Mouse (Mus musculus): Measurements from ENCODE around the gene Syne2. TPM values are rescaled to one million over a fixed set of nuclear protein-coding genes. Genes with fewer than 3 reads are reported as not detected.

The Syne2 gene
- polyA plus RNA-seq, 1 experiment: 0.78 TPM

DNA sequence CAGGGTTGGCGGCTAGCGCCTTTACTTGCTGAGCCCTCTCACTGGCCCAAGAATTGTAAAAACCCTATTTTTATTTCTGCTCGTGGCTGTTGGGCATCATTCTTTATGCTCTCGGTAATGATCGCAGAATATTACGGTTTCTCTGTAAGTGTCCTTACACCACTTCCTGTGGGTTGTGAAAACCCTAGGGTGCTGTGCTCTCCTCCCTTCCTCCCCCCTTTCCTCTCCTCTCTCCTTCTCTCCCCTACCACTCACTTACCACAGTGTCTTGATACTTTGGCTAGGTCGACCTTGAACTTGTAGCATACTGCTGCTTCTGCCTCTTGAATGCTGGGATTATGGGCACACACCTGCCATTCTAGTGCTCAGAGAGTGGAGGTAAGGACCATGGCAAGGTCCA, 7.5 kb downstream of the Syne2 start:
- TF ChIP-seq FLI1 (IDR thresholded peaks at IDR 0.05; ENCODE audit: low read length): no peak
- TF ChIP-seq GATA1 (IDR thresholded peaks at IDR 0.05; ENCODE audit: borderline replicate concordance, low read length): no peak

DNA sequence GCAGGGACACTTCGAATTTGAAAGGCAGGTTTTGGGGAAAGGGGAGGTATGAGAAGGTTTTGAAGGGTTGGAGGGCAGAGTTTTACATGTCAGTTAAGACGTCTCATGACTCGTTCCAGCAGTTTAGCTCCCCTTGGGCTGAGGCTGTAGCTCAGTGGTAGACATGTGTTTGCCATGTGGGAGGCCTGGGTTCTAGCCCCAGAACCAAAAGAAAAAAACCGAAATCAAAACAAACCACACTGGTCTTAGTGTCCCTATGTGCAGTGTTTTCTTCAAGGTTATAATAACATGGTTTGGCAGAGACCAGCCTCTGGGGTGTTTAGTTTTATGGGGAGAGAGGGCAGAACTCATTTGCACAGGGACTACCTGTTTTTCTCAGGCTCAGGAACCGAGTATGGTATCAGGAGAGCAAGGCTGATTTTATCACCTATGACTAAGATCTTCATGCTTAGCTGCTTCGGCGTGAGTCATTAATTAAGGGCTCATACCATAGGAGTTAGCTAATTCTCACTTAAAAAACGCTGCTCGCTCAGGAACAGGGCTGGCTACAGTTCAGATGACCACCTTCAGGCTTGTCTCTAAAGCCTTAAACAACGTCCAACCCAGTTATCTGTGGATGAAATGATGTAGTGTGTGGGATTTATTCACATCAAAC, 8.9 kb downstream of the Syne2 start:
- Histone ChIP-seq H3K4me3 (replicated peaks) (no peak overlapping the region), H3K27me3 (replicated peaks) (peaks cover 64% of the 10 kb centered on the region), H3K4me1 (no peaks in the 10 kb centered on the region), H3K9me3 (no peaks in the 10 kb centered on the region), H3K36me3 (replicated peaks; ENCODE audit: low read length) (no peaks in the 10 kb centered on the region)
- TF ChIP-seq FLI1 (IDR thresholded peaks at IDR 0.05; ENCODE audit: low read length): no peak
- no peak for TF ChIP-seq GATA1 (IDR thresholded peaks at IDR 0.05; ENCODE audit: borderline replicate concordance, low read length)

More for the DNA sequence above, 7.5 kb downstream of the Syne2 start:
- H3K27me3 ChIP-seq (replicated peaks): peaks cover 68% of the 10 kb centered on the region
- H3K4me3 ChIP-seq (replicated peaks): no peak overlapping the region
- no peaks in the 10 kb centered on the region for H3K36me3 ChIP-seq (replicated peaks; ENCODE audit: low read length)
- H3K4me1 ChIP-seq: no peaks in the 10 kb centered on the region
- no peaks in the 10 kb centered on the region for H3K9me3 ChIP-seq

DNA sequence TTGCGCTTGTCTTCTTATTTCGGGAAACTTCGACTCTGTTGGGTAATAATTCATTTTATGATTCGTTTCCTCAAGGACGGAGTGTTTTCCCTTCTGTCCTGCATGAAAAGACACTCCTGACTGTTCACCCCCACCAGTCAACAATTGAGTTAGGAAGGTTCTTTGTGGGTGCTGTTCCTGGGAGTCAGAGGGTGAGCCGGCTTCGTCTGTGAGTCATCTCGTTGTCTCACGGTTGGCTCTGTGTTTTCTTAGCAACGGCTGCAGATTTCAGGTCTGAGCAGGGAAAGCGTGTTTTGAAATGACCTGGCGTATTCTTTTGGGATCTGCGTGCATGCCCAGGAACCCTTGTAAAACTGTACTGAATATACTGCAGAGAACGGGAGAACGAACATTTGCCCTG, 9.8 kb downstream of the Syne2 start:
- Histone ChIP-seq H3K36me3 (replicated peaks; ENCODE audit: low read length) (no peaks in the 10 kb centered on the region), H3K4me1 (no peaks in the 10 kb centered on the region), H3K9me3 (no peaks in the 10 kb centered on the region), H3K27me3 (replicated peaks) (peaks cover 59% of the 10 kb centered on the region), H3K4me3 (replicated peaks) (no peak overlapping the region)
- TF ChIP-seq FLI1 (IDR thresholded peaks at IDR 0.05; ENCODE audit: low read length): no peak

DNA sequence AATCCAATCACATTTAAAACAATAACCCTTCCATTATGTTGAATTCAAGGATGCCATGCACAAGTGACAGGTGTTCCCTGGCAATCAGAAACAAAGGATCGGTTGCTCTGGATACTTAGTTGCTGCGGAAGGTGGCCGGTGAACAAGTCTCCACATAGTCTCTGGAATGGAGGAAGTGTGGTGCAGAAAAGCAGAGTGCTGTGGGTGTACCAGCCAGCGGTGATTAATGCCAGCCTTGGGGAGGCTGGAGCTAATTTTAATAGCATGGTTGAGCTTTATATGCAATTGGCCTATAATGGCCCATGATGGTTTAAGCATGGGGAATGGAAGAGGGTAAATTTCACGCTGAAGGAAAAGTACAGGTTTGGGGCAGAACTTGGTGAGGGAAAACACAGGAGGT, 11.7 kb downstream of the Syne2 start:
- Histone ChIP-seq H3K9me3 (no peaks in the 10 kb centered on the region), H3K27me3 (replicated peaks) (peaks cover 68% of the 10 kb centered on the region), H3K4me3 (replicated peaks) (no peak overlapping the region), H3K36me3 (replicated peaks; ENCODE audit: low read length) (no peaks in the 10 kb centered on the region), H3K4me1 (peaks cover 4% of the 10 kb centered on the region; the same call in 1 of the 2 replicates)
- TF ChIP-seq FLI1 (IDR thresholded peaks at IDR 0.05; ENCODE audit: low read length): no peak
- TF ChIP-seq GATA1 (IDR thresholded peaks at IDR 0.05; ENCODE audit: borderline replicate concordance, low read length): no peak

DNA sequence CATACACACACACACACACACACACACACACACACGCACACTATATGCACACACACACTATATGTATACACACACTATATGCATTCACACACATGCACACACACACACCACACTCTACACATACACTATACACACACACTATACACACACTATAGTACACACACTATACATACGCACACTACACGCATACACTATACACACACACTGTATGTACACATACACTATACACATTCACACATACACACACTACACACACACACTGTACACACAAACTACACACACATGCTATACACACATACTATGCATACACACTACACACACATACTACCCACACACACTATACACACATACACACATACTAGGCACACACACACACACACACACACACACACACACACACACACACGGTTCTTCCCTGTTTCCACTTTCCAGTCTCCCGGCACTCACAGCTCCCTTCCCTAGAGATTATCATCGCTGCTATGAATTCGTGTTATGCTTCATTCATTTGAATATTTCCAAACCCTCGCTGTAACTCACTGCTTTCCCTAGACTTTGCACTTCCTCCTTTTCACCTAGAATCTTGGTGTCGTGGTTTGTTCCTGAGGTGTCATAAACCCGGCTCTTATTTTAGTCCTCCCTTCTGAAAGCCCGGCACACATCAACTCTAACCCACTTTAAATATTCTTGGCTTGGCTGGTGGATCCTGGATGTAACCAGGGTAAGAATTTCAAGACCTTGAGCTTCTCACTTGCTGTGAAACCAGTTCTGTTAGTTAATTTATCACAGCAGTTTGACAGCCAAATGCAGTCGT, 15.4 kb downstream of the Syne2 start:
- Histone ChIP-seq H3K9me3 (no peaks in the 10 kb centered on the region), H3K4me1 (peaks cover 12% of the 10 kb centered on the region; the same call in 1 of the 2 replicates), H3K36me3 (replicated peaks; ENCODE audit: low read length) (no peaks in the 10 kb centered on the region), H3K27me3 (replicated peaks) (peaks cover 72% of the 10 kb centered on the region), H3K4me3 (replicated peaks) (peak overlapping the region; percentile 67)
- TF ChIP-seq GATA1 (IDR thresholded peaks at IDR 0.05; ENCODE audit: borderline replicate concordance, low read length) (no peak; the same call in 2 of the 3 replicates), FLI1 (IDR thresholded peaks at IDR 0.05; ENCODE audit: low read length) (no peak)

DNA sequence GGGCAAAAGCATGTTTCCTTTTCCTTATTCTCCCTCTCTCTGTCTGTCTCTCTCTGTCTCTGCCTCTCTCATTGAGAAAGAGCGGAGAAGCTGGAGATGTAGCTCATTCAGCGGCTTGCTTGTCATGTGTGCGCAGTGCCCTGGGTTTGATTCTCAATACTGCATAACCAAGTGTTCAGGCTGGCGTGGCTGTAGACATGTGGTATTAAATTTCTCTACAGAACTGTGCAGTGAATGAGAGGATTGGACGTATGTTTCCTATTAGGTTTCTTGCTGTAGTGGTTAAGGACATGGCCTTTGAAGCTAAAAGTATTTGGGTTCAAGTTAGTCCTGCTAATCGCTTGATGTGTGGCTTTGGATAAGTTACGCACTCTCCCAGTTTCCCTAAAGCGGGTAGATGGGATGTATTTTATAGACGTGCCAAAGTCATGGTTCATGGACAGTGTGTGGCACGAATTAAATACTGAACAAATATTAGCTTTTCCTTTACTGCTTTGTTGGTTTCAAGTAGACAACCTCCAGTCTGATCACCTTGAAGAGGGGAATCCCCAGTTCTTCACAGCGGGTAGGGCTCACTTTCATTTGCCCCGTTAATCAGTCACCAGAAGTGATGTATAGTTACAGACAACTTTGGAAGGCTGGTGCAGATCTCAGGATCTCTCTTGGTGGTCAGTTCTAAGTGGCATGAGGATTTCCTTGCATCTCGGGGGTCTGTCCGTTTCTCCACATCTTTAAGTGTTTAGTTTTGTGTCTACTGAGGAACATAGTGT, 16.2 kb downstream of the Syne2 start:
- H3K27me3 ChIP-seq (replicated peaks): peaks cover 75% of the 10 kb centered on the region
- H3K4me1 ChIP-seq: peaks cover 12% of the 10 kb centered on the region; the same call in 1 of the 2 replicates
- no peak overlapping the region for H3K4me3 ChIP-seq (replicated peaks)
- no peak for TF ChIP-seq FLI1 (IDR thresholded peaks at IDR 0.05; ENCODE audit: low read length)
- no peaks in the 10 kb centered on the region for H3K9me3 ChIP-seq
- no peaks in the 10 kb centered on the region for H3K36me3 ChIP-seq (replicated peaks; ENCODE audit: low read length)

DNA sequence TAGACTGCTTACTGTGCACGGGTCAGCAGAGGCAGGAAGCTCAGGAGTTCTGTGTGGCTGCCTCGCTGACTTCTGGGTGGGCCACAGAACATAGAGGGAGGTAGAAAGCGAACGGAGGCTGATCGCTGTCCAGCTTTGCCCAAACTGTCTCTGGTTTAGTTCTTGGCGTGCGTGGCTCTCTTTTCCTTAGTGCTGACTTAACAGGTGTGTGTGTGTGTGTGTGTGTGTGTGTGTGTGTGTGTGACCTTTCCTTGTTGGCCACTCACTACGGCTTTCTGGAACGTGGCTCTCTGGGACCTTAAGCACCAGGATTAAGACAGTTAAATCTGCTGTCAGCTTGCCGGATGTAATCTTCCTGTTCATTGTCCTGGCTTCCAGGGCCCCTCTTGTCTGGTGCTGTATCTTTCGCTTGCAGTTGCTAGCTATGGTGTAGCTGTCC, 18.6 kb downstream of the Syne2 start:
- no peaks in the 10 kb centered on the region for H3K36me3 ChIP-seq (replicated peaks; ENCODE audit: low read length)
- peaks cover 12% of the 10 kb centered on the region; the same call in 1 of the 2 replicates for H3K4me1 ChIP-seq
- TF ChIP-seq FLI1 (IDR thresholded peaks at IDR 0.05; ENCODE audit: low read length) (no peak), GATA1 (IDR thresholded peaks at IDR 0.05; ENCODE audit: borderline replicate concordance, low read length) (no peak)
- peaks cover 78% of the 10 kb centered on the region for H3K27me3 ChIP-seq (replicated peaks)
- no peak overlapping the region for H3K4me3 ChIP-seq (replicated peaks)
- no peaks in the 10 kb centered on the region for H3K9me3 ChIP-seq

DNA sequence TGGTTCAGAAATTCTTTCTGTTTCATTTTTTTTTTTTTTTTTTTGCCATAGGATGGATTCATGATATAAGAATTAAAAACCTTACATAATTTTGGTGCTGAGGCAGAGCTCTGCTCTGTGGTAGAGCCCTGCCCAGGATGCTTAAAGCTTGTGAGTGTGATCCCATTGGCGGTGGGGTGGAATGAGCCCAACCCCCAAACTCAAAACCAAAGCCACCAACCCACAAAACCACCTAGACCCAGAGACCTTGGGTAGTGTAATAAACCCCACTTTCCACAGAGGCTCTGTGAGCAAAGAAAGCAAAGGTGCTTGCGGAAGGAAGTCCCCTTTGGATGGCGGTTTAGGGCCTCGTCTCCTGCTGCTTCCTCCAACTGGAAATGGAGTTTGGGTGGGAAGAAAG, 19.5 kb downstream of the Syne2 start:
- H3K4me1 ChIP-seq: peaks cover 12% of the 10 kb centered on the region; the same call in 1 of the 2 replicates
- no peak overlapping the region for H3K4me3 ChIP-seq (replicated peaks)
- H3K27me3 ChIP-seq (replicated peaks): peaks cover 79% of the 10 kb centered on the region
- TF ChIP-seq GATA1 (IDR thresholded peaks at IDR 0.05; ENCODE audit: borderline replicate concordance, low read length) (no peak), FLI1 (IDR thresholded peaks at IDR 0.05; ENCODE audit: low read length) (no peak)
- no peaks in the 10 kb centered on the region for H3K36me3 ChIP-seq (replicated peaks; ENCODE audit: low read length)
- H3K9me3 ChIP-seq: no peaks in the 10 kb centered on the region

DNA sequence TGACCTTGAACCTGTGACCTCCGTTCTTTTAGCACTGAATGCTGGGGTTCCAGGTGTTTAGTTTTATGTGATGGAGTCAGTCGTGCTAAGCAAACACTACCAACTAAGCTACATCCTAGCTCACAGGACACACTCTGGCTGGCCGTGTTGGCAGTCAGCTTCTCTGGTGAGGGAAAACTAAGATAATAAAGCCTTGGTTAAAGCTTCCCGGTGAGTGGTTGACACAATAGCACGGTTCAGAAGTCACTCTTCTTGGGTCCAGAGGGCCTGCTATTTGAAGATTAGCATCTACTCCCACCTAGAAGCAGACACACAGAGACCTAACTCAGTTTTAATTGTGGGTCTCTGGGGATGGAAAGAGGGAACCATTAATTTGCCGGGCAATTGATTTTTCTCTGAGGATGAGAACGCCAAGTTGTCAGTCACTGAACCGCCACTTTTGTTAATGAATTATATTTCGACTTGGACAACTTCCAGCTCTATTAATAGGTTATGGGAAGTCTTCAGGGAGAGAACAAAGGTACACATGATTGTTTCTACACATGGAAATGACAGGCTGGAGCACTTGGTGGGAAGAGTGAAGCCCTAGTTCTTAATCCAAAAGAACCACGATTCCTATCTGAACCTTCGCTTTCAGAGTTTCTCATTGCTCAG, 21.3 kb downstream of the Syne2 start:
- H3K9me3 ChIP-seq: no peaks in the 10 kb centered on the region
- H3K4me1 ChIP-seq: peaks cover 8% of the 10 kb centered on the region; the same call in 1 of the 2 replicates
- no peak overlapping the region for H3K4me3 ChIP-seq (replicated peaks)
- H3K27me3 ChIP-seq (replicated peaks): peaks cover 63% of the 10 kb centered on the region
- H3K36me3 ChIP-seq (replicated peaks; ENCODE audit: low read length): no peaks in the 10 kb centered on the region
- TF ChIP-seq GATA1 (IDR thresholded peaks at IDR 0.05; ENCODE audit: borderline replicate concordance, low read length) (no peak), FLI1 (IDR thresholded peaks at IDR 0.05; ENCODE audit: low read length) (no peak)

Measured in megakaryocyte, embryonic 14.5 days (primary cell).